In the genomic region with DNA sequence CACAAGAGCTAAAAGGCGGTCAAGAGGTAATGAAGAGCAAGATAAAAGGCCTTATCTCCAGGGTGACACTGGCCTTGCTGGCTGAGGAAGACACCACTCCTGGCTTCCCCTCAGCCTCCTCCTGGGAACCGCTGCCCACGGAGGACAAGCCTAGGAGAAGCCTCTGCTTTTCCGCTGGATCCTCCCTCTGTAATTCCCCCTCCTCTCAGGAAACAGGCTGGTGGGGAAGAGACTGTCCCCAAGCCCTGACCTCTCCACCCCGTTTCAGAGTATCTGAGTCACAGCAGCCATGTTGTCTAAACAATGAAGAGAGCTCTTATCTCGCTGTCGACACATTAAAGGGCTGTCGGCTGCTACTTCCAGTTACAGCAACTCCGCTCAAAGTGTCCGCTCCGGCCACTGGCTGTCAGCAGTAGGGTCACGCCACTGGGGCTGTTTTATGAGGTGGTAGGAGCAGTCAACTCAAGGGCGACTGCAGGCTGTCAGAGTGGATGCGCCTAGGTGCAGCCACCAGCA, we compare ENCODE assay signal across 11 mouse cellular contexts. TPM values are rescaled to one million over a fixed set of nuclear protein-coding genes. Genes with fewer than 3 reads are reported as not detected.
DNase-seq lines count a peak whose midpoint lies in the region; ATAC-seq and TF ChIP-seq lines count a peak whose summit lies in the region.
"Had no signal": no experiment of that assay in that cellular context is flagged by ENCODE, and none has a peak within 500 bp of the region (broad histone marks: within the 10 kb centered on the region; RNA-seq: fewer than 3 reads in every experiment).

No protein-coding gene starts in this region.

- DNase-seq in adrenal gland, adult 2 months: peak; percentile 47
- no peak for DNase-seq in adrenal gland, postnatal 25 days
- peak; percentile 70 for DNase-seq in lung, embryonic 14.5 days
- no peak for DNase-seq in lung, adult 2 months
- no peak for DNase-seq in spleen, postnatal 14 days (ENCODE audit: low spot score in 2 of 2)
- DNase-seq in cerebellum, adult 9-11 months: no peak
- DNase-seq: left cerebral cortex, postnatal 4 days; thymus, postnatal 4 days had no signal

- H3K9me3 ChIP-seq in lung, embryonic 14.5 days (ENCODE audit: low read depth, low read length): no peaks in the 10 kb centered on the region
- no peaks in the 10 kb centered on the region for H3K9me3 ChIP-seq in heart, embryonic 14.5 days (ENCODE audit: control insufficient read depth, low read length)
- no peaks in the 10 kb centered on the region for H3K9me3 ChIP-seq in liver, embryonic 15.5 days (replicated peaks)

- no peak overlapping the region for H3K27ac ChIP-seq in lung, embryonic 14.5 days (ENCODE audit: low read depth)
- H3K27ac ChIP-seq in heart, embryonic 14.5 days (replicated peaks in 1 of 2; ENCODE audit: control insufficient read depth in 1 of 2, insufficient read depth in 1 of 2, low read depth in 2 of 2, low read length in 2 of 2): peak overlapping the region; percentile 18 to 64; a peak in 3 of 4 replicates
- no peak overlapping the region for H3K27ac ChIP-seq in liver, embryonic 15.5 days (replicated peaks)

- peaks cover 10% of the 10 kb centered on the region; the same call in 1 of the 2 replicates for H3K27me3 ChIP-seq in lung, embryonic 14.5 days (ENCODE audit: insufficient read depth, low read length)
- peaks cover 49% of the 10 kb centered on the region for H3K27me3 ChIP-seq in heart, embryonic 14.5 days (ENCODE audit: control insufficient read depth, insufficient read depth, low read length)
- H3K27me3 ChIP-seq in liver, embryonic 15.5 days: peaks cover 28% of the 10 kb centered on the region
- H3K27me3 ChIP-seq: Patski had no signal

- H3K9ac ChIP-seq in lung, embryonic 14.5 days: no peak overlapping the region
- peak overlapping the region; percentile 27; the same call in 1 of the 2 replicates for H3K9ac ChIP-seq in heart, embryonic 14.5 days (ENCODE audit: low read length)
- no peak overlapping the region for H3K9ac ChIP-seq in liver, embryonic 15.5 days

- H3K36me3 ChIP-seq in lung, embryonic 14.5 days (ENCODE audit: insufficient read depth): no peaks in the 10 kb centered on the region
- H3K36me3 ChIP-seq in heart, embryonic 14.5 days (ENCODE audit: control insufficient read depth, insufficient read depth, low read length): peaks cover 7% of the 10 kb centered on the region; the same call in 1 of the 2 replicates
- H3K36me3 ChIP-seq in liver, embryonic 15.5 days (replicated peaks): no peaks in the 10 kb centered on the region

- peak; percentile 78 for ATAC-seq in lung, embryonic 14.5 days (ENCODE audit: insufficient read depth)
- ATAC-seq in heart, embryonic 14.5 days (ENCODE audit: insufficient number of reproducible peaks, insufficient read depth, low FRiP score, low read depth): peak; percentile 70
- ATAC-seq in liver, embryonic 15.5 days (ENCODE audit: insufficient read depth): peak; percentile 48; the same call in 1 of the 2 replicates
- ATAC-seq: Patski had no signal

- H3K4me1 ChIP-seq in lung, embryonic 14.5 days (ENCODE audit: insufficient read depth): no peaks in the 10 kb centered on the region
- no peaks in the 10 kb centered on the region; the same call in 1 of the 2 replicates for H3K4me1 ChIP-seq in lung, adult 2 months (ENCODE audit: control insufficient read depth, insufficient read depth, low read length)
- H3K4me1 ChIP-seq in heart, embryonic 14.5 days (ENCODE audit: control insufficient read depth in 2 of 2, insufficient read depth in 2 of 2, low read length in 2 of 2): peaks cover 25 to 30% of the 10 kb centered on the region in 2 experiments
- peaks cover 14% of the 10 kb centered on the region for H3K4me1 ChIP-seq in liver, embryonic 15.5 days (replicated peaks)

- no peak for TF ChIP-seq POLR2A in lung, adult 2 months (IDR thresholded peaks at IDR 0.05; ENCODE audit: borderline replicate concordance, extremely low read depth, low read depth, low read length)

- no peak for TF ChIP-seq CTCF in lung, embryonic 14.5 days (IDR thresholded peaks at IDR 0.05; ENCODE audit: low read depth)
- no peak for TF ChIP-seq CTCF in lung, adult 2 months (IDR thresholded peaks at IDR 0.05; ENCODE audit: insufficient read depth, low read length)

- no peak overlapping the region for H3K4me3 ChIP-seq in lung, embryonic 14.5 days (ENCODE audit: low read depth, low read length)
- no peak overlapping the region for H3K4me3 ChIP-seq in lung, adult 2 months (replicated peaks; ENCODE audit: extremely low read depth, low read depth, low read length)
- H3K4me3 ChIP-seq in heart, embryonic 14.5 days (ENCODE audit: control insufficient read depth in 1 of 2, insufficient read depth in 1 of 2, low read depth in 1 of 2, low read length in 2 of 2): no peak overlapping the region
- H3K4me3 ChIP-seq in liver, embryonic 15.5 days (replicated peaks): no peak overlapping the region

- 11% methylated on average over 14 of the region's 14 CpGs for WGBS in lung, embryonic 14.5 days
- WGBS in lung, adult 2 months: 37% methylated on average over 14 of the region's 14 CpGs
- 2% methylated on average over 14 of the region's 14 CpGs for WGBS in heart, embryonic 14.5 days
- WGBS in liver, embryonic 15.5 days (ENCODE audit: insufficient replicate concordance): 14% methylated on average over 14 of the region's 14 CpGs

- 0 out of 2 replicates have a peak overlapping the region, but pooled peaks have one; percentile 20 for H3K4me2 ChIP-seq in lung, embryonic 14.5 days
- peak overlapping the region; percentile 43 for H3K4me2 ChIP-seq in heart, embryonic 14.5 days (ENCODE audit: low read length)
- peak overlapping the region; percentile 29 for H3K4me2 ChIP-seq in liver, embryonic 15.5 days

RNA-seq across cellular contexts. Expression of a gene that starts 31.9 kb away (rescaled TPM):
- total RNA-seq in adrenal gland, adult 2 months (2021): 1 to 10 TPM; 3.5 to 4.9 TPM
- polyA plus RNA-seq in adrenal gland, adult 2 months (2012; rRNA removed): 2.8 and 4.7 TPM in 2 replicates
- total RNA-seq in adrenal gland, postnatal 25 days (2021): 4.1 and 4.6 TPM in 2 replicates
- polyA plus RNA-seq in lung, embryonic 14.5 days (2014; fragmentation: Nextera tagmentation; extraction: Ambion mirVana): 2.1 and 2.3 TPM in 2 replicates
- polyA plus RNA-seq in lung, adult 2 months (2012; rRNA removed): 2.5 and 3.2 TPM in 2 replicates
- polyA plus RNA-seq in heart, embryonic 14.5 days (2014; fragmentation: Nextera tagmentation; extraction: Ambion mirVana): 13.0 and 13.2 TPM in 2 replicates
- polyA plus RNA-seq in liver, embryonic 15.5 days (2015; fragmentation: Nextera tagmentation; extraction: Ambion mirVana): 0.23 and 0.36 TPM in 2 replicates

Comparison
In these comparisons a context has a peak if more than half of its experiments do, and no peak if none do; other contexts are left out.
1. DNase-seq: peak in adrenal gland, adult 2 months (single experiment) and lung, embryonic 14.5 days (single experiment); none in adrenal gland, postnatal 25 days (single experiment), lung, adult 2 months (single experiment), spleen, postnatal 14 days (0 of 2) and cerebellum, adult 9-11 months (single experiment).
2. H3K27ac ChIP-seq: peak in heart, embryonic 14.5 days (2 of 2); none in lung, embryonic 14.5 days (single experiment) and liver, embryonic 15.5 days (single experiment).
3. Peak in every context shown above with its lines, with median percentiles within 50 percentile points of each other: ATAC-seq and H3K4me2 ChIP-seq.